Mouse (Mus musculus): ENCODE results near the gene Fuom. TPM values are rescaled to one million over a fixed set of nuclear protein-coding genes. Genes with fewer than 3 reads are reported as not detected.
"Not testable (repeated sequence)": the region's sequence is repeated elsewhere in the genome, so short reads cannot be mapped to it uniquely, and the experiment has no call there.

The Fuom gene
- polyA plus RNA-seq (2012; rRNA removed) = 147 and 161 TPM in 2 replicates

DNA sequence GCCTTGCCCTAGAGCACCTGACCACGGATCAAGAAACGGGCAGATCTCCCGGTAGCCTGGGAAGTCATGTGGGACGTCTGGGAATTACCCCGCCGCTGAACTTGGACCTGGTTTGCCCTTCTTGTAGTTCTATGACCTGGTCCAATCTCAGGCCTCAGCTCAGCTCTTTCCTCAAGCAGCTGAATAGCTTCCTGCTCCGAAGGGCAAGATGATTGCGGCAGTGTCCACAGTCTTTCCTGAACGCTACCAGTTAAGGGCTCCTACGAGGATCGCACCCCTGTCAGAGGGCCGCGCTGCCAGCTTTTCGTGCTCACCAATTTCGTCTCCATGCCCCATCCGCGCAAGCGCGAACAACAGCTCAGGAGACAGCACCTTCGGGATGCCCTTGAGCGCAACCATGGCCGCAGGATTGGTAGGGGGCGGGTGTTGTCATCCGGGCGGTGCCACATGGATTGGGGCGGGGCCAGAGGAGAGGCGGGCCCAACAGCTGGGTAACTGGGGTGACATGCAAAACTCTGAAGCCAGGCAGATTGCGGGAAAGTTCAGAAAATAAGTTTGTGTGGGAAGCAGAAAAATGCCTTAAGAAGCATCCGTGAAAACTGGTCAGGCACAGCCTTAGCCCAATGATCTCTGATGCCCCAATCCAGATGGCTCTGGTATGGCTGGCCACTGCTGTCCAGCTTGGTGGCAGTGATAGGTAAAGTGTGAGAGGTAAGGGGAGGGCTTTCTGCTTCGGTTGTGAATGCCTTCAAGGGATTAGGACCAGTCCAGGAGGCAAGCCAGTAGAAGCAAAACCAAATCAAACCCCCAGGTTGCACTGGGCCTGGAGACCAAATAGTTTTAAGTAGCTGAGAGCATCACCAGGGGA is at the start of gene Fuom:
Fuom (minus strand) TSS at position 449 of the 868 bp plus-strand sequence.
- TF ChIP-seq POLR2A (IDR thresholded peaks at IDR 0.05; ENCODE audit: low read depth, low read length) = peak; percentile 57
- TF ChIP-seq CTCF (conservative IDR thresholded peaks at IDR 0.05; ENCODE audit: insufficient read depth, insufficient read length, low read depth, low read length) = no peak
- WGBS = under 1% methylated on average over 30 of the region's 30 CpGs
- peak within 1 kb of the TSS; percentile 74 for H3K27ac ChIP-seq (ENCODE audit: insufficient read depth, low read depth, low read length)
- H3K27me3 ChIP-seq (replicated peaks; ENCODE audit: control insufficient read depth, insufficient read depth, low read length) = no peaks in the 10 kb centered on the region
- peak within 1 kb of the TSS; percentile 52 for H3K4me3 ChIP-seq (ENCODE audit: insufficient read depth, low read depth, low read length)
- peaks cover 3% of the 10 kb centered on the region for H3K4me1 ChIP-seq (ENCODE audit: control insufficient read depth, insufficient read depth, low read length)
- DNase-seq = peak; percentile 95
- H3K36me3 ChIP-seq (ENCODE audit: control insufficient read depth, insufficient read depth, low read length) = no peaks in the 10 kb centered on the region

DNA sequence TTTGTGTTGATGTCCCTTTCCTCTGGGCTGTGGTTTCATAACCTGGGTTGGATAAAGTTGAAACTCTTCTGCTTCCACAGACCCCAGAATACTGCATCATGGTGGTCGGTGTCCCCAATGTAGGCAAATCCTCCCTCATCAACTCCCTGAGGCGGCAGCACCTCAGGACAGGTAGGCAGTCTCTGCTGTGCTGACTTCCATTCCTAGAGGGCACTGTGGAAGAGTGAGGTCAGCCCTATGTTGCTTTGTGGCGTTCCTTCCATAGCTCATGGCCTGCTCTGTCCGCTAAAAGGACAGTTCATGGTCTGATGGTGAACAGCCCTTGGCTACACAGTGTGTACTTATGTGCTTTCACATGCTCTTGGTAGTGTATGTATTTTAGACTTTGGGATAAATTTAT is 42.3 kb upstream of the Fuom start:
- Histone ChIP-seq H3K36me3 (ENCODE audit: control insufficient read depth, insufficient read depth, low read length) (no peaks in the 10 kb centered on the region; the same call in 1 of the 2 replicates), H3K4me1 (ENCODE audit: control insufficient read depth, insufficient read depth, low read length) (no peaks in the 10 kb centered on the region), H3K27ac (ENCODE audit: insufficient read depth, low read depth, low read length) (no peak overlapping the region), H3K4me3 (ENCODE audit: insufficient read depth, low read depth, low read length) (no peak overlapping the region), H3K27me3 (replicated peaks; ENCODE audit: control insufficient read depth, insufficient read depth, low read length) (no peaks in the 10 kb centered on the region)
- TF ChIP-seq POLR2A (IDR thresholded peaks at IDR 0.05; ENCODE audit: low read depth, low read length) (no peak), CTCF (conservative IDR thresholded peaks at IDR 0.05; ENCODE audit: insufficient read depth, insufficient read length, low read depth, low read length) (no peak)
- no peak for DNase-seq
- WGBS = 92% methylated on average over 4 of the region's 4 CpGs

DNA sequence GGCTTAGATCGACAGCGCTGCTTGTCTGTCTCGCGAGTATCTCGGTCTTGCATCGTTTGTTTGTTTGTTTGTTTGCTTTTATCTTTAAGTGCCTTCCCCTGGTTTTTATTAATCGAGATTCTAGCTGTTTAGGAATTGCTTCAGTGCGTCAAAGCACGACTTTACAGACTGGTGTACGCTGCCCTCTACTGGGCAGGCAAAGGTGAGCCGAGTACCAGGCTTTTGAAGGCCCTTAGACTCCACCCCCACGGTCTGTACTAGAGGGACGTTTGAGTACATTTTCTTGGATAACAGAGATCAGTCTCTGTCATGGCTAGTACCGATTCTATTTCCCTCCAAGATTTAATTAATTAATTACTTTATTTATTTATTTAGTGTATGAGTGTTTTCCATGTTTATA is 39.1 kb upstream of the Fuom start:
- no peaks in the 10 kb centered on the region for H3K27me3 ChIP-seq (replicated peaks; ENCODE audit: control insufficient read depth, insufficient read depth, low read length)
- peaks cover 3% of the 10 kb centered on the region; the same call in 1 of the 2 replicates for H3K4me1 ChIP-seq (ENCODE audit: control insufficient read depth, insufficient read depth, low read length)
- 3% methylated on average over 14 of the region's 14 CpGs for WGBS
- no peak overlapping the region for H3K4me3 ChIP-seq (ENCODE audit: insufficient read depth, low read depth, low read length)
- peak; percentile 79 for DNase-seq
- H3K36me3 ChIP-seq (ENCODE audit: control insufficient read depth, insufficient read depth, low read length) = no peaks in the 10 kb centered on the region
- TF ChIP-seq CTCF (conservative IDR thresholded peaks at IDR 0.05; ENCODE audit: insufficient read depth, insufficient read length, low read depth, low read length) (peak; percentile 91), POLR2A (IDR thresholded peaks at IDR 0.05; ENCODE audit: low read depth, low read length) (no peak)
- no peak overlapping the region for H3K27ac ChIP-seq (ENCODE audit: insufficient read depth, low read depth, low read length)

DNA sequence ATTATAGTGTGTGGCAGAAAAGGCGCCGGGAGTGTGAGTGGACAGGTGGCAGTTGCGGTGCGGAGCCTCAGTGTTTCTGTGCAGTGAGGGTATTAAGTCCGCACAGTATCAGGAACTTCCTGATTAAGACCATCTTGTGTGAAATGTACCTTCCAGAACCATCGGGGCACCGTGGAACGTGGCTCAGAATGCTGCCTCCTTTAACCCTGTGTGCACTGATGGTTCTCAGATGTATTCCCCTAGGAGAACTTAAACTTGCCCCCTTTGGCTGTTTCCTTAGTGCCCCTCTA is 35.7 kb upstream of the Fuom start:
- H3K36me3 ChIP-seq (ENCODE audit: control insufficient read depth, insufficient read depth, low read length) = no peaks in the 10 kb centered on the region
- TF ChIP-seq POLR2A (IDR thresholded peaks at IDR 0.05; ENCODE audit: low read depth, low read length) (no peak), CTCF (conservative IDR thresholded peaks at IDR 0.05; ENCODE audit: insufficient read depth, insufficient read length, low read depth, low read length) (no peak)
- 0% methylated on average over 8 of the region's 8 CpGs for WGBS
- peaks cover 3% of the 10 kb centered on the region; the same call in 1 of the 2 replicates for H3K4me1 ChIP-seq (ENCODE audit: control insufficient read depth, insufficient read depth, low read length)
- peak overlapping the region; percentile 89 for H3K4me3 ChIP-seq (ENCODE audit: insufficient read depth, low read depth, low read length)
- DNase-seq = no peak
- H3K27me3 ChIP-seq (replicated peaks; ENCODE audit: control insufficient read depth, insufficient read depth, low read length) = no peaks in the 10 kb centered on the region
- H3K27ac ChIP-seq (ENCODE audit: insufficient read depth, low read depth, low read length) = peak overlapping the region; percentile 79; the same call in 1 of the 2 replicates

DNA sequence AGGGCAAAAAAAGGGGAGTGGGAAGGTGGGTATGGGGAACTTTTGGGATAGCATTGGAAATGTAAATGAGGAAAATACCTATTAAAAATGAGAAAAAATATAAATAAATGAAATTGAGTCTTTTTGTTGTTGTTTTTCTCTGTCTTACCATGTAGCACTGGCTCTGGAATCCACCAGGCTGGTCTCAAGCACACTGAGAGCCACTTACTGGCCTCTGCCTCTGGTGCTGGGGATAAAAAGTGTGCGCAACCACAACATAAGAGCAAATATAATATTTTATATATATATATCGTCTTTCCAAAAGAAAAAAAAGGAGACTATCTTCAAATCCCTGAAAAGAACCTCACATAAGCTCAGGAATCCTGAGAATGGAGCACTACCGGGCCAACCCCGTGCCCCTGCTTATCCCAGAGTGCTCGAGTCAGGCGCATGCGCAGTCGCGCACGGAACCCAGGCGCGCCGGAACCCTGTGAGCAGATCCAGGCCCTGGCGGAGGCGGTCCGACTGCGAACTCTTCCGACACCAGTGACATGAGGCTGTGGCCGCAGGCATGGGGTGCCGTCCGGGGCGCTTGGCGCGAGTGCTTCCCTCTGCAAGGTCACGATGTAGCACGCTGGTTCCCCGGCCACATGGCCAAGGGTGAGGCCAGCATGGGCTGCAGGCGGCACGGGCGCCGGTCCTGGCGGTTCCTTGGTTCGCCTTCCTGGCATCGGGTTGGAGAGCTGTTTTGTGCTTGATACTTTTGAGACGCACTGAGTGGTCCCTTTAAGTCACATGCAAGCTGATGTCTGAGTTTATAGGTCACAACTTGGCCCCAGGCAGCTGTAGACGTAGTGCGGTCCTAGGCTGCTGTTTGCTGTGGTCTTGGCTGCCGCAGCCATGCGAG is 35.1 kb upstream of the Fuom start, which contains the start of gene Mtg1:
Mtg1 (plus strand) TSS at position 430 of the 886 bp plus-strand sequence.
- DNase-seq = peak; percentile 98
- TF ChIP-seq POLR2A (IDR thresholded peaks at IDR 0.05; ENCODE audit: low read depth, low read length) (peak; percentile 51), CTCF (conservative IDR thresholded peaks at IDR 0.05; ENCODE audit: insufficient read depth, insufficient read length, low read depth, low read length) (no peak)
- WGBS = 2% methylated on average over 39 of the region's 39 CpGs
- Histone ChIP-seq H3K27me3 (replicated peaks; ENCODE audit: control insufficient read depth, insufficient read depth, low read length) (no peaks in the 10 kb centered on the region), H3K4me3 (ENCODE audit: insufficient read depth, low read depth, low read length) (peak within 1 kb of the TSS; percentile 89), H3K4me1 (ENCODE audit: control insufficient read depth, insufficient read depth, low read length) (peaks cover 3% of the 10 kb centered on the region; the same call in 1 of the 2 replicates), H3K27ac (ENCODE audit: insufficient read depth, low read depth, low read length) (peak within 1 kb of the TSS; percentile 79), H3K36me3 (ENCODE audit: control insufficient read depth, insufficient read depth, low read length) (no peaks in the 10 kb centered on the region)

DNA sequence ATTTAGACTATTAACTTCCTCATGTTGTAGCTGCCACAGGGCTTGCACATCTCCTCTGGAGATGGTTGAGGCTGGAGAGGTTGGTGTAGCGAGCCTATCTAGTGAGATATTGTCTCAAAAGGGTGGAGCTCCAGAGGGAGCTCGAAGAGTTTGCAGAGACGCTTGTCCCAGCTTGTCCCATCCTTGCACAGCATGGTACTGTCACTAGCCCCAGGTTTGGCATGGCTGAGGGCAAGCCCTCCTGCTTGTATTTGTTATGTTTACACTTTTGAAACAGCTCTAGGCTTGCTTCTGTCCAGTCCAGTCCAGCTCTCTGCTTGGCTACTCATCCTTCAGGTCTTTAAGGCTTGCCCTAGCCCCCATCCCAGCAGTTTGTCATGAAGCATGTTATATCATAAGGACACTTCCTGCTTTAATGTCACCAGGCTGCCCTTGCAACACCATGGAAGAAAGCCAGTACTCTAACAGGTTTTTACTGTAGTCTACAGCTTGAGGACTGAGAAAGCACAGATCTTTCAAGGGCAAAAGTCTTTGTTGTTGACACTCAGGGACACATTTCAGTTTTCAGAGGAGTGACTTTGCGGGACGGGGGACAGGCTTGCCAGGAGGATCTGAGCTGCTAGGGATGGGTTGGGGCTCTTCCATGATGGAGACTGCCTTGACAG is 33.0 kb upstream of the Fuom start:
- TF ChIP-seq POLR2A (IDR thresholded peaks at IDR 0.05; ENCODE audit: low read depth, low read length) (no peak), CTCF (conservative IDR thresholded peaks at IDR 0.05; ENCODE audit: insufficient read depth, insufficient read length, low read depth, low read length) (no peak)
- H3K4me3 ChIP-seq (ENCODE audit: insufficient read depth, low read depth, low read length) = no peak overlapping the region

DNA sequence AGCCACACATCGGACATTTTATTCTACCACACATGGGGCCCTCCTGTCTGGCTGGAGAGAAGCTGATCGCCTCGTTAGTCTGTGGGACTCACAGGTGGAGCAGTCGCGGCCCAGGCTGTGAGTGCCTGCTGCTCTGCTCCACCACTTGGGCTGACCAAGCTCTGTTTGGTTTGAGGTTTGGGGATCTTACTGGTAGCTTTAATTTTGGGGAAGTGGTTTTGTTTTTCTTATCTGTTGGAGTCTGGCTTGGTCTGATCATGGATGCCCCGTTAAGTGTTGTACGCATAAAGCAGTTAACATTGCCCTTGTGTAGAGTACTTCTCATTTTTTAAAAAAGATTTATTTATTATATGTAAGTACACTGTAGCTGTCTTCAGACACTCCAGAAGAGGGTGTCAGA is 31.8 kb upstream of the Fuom start:
- 97% methylated on average over 5 of the region's 7 CpGs for WGBS
- not testable (repeated sequence) for H3K36me3 ChIP-seq (ENCODE audit: control insufficient read depth, insufficient read depth, low read length); H3K4me1 ChIP-seq (ENCODE audit: control insufficient read depth, insufficient read depth, low read length); H3K4me3 ChIP-seq (ENCODE audit: insufficient read depth, low read depth, low read length); H3K27me3 ChIP-seq (replicated peaks; ENCODE audit: control insufficient read depth, insufficient read depth, low read length); DNase-seq; H3K27ac ChIP-seq (ENCODE audit: insufficient read depth, low read depth, low read length)

More for the DNA sequence above, 33.0 kb upstream of the Fuom start:
- Histone ChIP-seq H3K27me3 (replicated peaks; ENCODE audit: control insufficient read depth, insufficient read depth, low read length) (no peaks in the 10 kb centered on the region), H3K27ac (ENCODE audit: insufficient read depth, low read depth, low read length) (no peak overlapping the region), H3K36me3 (ENCODE audit: control insufficient read depth, insufficient read depth, low read length) (no peaks in the 10 kb centered on the region), H3K4me1 (ENCODE audit: control insufficient read depth, insufficient read depth, low read length) (peaks cover 3% of the 10 kb centered on the region; the same call in 1 of the 2 replicates)
- WGBS = 91% methylated on average over 5 of the region's 5 CpGs
- no peak for DNase-seq

DNA sequence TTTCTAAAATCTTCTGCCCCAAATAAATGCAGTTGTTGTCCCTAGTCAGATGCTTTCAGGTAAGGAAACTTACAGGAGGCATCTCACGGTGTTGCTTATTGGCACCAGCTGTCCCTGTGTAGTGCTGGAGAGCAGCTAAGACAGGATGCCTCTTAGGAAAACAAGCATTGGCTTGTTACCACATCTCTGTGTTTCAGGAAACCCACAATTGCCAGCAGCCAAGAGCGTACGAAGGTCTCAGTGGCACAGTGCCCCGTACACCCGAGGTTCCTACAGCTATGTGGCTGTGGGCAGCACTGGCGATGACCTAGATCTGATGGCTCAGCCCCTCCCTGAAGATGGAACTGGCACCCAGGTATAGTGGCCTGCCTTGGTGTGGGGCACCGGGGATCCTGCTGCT is 29.9 kb upstream of the Fuom start:
- H3K4me1 ChIP-seq (ENCODE audit: control insufficient read depth, insufficient read depth, low read length); DNase-seq; H3K27ac ChIP-seq (ENCODE audit: insufficient read depth, low read depth, low read length); H3K4me3 ChIP-seq (ENCODE audit: insufficient read depth, low read depth, low read length); H3K27me3 ChIP-seq (replicated peaks; ENCODE audit: control insufficient read depth, insufficient read depth, low read length); H3K36me3 ChIP-seq (ENCODE audit: control insufficient read depth, insufficient read depth, low read length): not testable (repeated sequence)
- WGBS = 90% methylated on average over 7 of the region's 7 CpGs
